Mouse (Mus musculus): ENCODE data around the gene Dgat2.

Gene Dgat2

DNA sequence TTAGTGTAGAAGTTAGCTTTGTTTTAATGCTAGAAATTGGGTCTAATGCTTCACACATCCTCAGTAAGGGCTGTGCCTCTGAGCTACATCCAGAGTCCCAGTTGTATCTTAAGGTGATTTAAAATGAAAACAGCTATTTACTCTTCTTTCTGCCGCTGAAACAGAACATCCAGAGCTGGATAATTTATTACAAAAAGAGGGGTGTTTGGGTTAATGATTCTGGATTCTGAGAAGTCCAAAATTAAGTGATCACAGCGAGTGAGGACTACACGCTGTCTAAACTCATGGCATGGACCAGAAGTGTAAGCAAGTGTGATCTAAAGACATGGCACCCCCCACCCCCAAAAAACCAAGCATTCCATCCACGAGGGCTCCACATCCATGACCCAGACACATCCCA lies 11.4 kb upstream of the Dgat2 start:
- DNase-seq (ENCODE audit: low spot score in 2 of 2), result no peak

DNA sequence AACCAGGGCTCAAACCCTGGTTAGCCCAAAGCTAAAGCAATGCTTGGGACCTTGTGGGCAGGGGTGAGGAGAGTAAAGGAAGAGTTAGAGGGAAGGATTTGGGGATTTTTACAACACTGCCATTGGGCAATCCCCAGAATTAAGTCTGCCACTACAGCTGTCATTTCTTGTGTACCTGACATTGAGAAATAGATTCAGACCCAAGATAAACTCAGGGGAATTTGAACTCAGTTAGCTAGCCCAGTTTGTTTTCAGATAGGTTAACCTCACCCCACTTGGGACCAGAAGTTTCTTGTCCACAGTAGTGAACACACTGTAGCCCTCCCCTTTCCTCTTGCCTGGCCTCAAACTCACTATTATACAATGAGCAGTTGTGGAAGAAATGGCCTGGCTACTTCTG lies 8.9 kb upstream of the Dgat2 start:
- no peak for DNase-seq (ENCODE audit: low spot score in 2 of 2)

DNA sequence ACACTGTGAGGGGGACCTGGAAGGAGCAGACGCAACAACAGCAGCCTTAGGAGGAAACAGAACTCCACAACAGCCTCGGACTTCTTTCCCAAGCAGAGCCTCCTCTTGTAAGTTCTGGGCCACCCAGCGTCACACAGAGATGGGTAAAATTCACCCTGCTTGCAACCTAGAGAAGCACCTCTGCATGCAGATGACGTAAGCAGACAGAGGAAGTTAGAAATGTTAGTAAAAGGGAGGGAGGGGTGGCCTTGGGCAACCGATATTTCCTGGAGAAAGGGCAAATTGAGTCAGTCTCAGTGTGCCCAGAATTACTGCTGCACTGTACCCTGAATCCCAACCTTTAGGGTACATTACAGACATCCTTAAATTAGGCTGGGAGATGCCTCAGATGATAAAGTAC lies 7.4 kb upstream of the Dgat2 start:
- DNase-seq (ENCODE audit: low spot score in 2 of 2), result no peak

DNA sequence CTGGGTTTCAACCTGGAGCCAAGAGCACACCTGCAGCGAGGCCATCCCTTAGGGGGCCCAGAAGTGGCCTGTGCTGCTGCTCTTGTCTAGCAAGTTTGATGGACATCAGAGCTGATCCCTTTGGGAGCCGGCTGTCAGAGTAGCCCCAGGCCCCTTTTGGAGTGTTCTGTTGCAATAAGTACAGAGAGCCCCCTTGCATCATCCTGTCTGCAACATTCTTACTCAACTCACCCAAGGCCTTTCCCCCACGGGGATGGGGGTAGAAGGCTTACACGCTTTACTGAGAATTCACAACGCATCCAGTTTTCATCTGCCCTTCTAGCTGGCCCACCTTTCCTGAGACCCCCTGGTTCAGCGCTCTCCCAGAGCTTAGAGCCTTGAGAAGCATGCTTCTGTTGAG lies 6.1 kb upstream of the Dgat2 start:
- no peak for DNase-seq (ENCODE audit: low spot score in 2 of 2)

DNA sequence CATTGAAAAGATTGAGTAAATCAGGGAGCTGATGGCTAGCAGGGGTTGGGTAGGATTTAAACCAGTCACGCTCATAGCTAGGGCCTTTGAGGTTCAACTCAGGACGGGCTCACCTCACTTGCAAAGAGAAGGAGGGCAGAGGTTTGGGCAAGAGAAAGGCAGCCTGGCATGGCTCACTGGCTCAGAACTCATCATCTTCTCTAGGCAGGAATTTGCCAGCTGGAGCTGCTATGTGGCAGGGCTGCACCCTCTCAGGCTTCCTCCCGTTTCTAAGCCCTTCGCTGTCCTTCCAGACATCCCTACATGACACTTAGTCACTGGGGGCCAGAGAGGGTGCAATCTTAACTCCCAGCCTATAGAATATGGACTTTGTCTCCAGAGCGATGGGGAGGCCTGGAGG lies 4.9 kb upstream of the Dgat2 start:
- no peak for DNase-seq (ENCODE audit: low spot score in 2 of 2)

DNA sequence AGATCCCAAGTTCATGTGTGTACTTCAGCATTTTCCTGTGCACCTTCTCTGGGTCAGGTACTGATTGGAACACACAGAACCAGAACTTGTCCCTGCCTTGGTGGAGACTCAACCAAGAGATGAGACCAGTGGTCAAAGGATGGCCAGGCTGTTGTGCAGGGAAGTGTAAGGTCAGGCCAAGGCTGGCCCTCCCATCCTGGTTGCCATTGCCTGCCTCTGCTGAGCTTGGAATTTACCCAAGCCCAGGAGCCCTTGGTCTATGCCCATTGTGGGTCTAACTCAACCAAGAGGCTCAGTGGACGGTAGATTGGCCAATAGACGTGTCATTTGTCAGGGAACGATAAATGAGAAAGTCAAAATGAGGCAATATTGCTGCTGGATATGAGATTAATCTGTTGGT lies 2.9 kb upstream of the Dgat2 start:
- DNase-seq (ENCODE audit: low spot score in 2 of 2), result no peak

DNA sequence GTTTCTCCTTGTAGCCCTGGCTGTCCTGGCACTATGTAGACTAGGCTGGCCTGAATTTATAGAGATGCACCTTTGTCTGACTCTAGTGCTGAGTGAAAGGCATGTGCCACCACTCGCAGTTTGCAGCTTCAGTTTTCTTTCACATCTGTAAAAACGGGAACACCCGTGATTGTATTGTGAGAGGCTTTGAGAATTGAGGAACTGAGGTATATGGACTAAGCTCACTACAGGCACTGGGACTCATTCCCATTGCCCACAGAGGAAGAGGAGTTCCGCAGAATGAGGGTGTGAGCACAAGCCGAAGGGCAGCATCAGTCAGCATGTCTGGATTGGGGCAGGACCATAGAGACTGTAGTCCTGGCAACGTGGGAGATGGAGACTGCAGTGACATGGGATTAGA lies 1.2 kb upstream of the Dgat2 start:
- no peak for DNase-seq (ENCODE audit: low spot score in 2 of 2)

DNA sequence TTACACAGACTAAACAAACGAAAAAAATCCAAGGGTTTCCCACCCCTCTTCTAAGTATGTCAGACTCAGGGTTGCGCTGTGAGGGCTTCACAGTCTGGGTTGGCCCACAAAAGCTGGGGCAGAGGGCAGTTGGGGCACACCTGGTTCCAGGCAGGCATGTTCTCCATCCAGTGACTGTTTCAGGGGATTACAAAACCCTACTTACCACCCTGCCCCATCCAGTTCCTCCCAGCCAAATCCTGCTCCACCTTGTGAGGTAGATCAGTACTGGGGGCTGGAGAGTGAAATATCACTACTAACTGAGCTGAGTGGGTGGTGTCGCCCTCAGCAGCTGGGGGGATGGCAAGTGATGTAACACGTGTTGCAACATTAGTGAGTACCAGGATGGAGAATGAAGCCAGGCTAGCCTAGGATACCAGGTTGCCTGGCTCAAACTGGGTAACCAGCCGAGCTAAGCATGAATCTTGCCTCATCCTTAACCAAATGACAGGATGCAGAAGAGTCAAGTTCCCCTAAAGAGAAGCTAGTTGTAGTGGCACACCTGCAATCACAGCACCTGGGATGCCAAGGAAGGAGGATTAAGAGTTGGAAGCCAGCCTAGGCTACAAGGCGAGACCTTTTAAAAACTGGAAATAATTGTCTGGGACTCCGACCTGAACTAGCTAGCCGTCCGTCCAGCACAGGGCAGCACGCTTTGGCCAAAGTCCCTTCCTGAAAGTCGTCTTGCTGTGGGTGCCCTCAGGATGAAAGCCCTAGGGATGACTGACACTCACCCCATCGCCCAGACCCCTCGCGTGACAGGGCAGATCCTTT lies 694 bp downstream of the Dgat2 start:
- DNase-seq (ENCODE audit: low spot score in 2 of 2), result no peak

DNA sequence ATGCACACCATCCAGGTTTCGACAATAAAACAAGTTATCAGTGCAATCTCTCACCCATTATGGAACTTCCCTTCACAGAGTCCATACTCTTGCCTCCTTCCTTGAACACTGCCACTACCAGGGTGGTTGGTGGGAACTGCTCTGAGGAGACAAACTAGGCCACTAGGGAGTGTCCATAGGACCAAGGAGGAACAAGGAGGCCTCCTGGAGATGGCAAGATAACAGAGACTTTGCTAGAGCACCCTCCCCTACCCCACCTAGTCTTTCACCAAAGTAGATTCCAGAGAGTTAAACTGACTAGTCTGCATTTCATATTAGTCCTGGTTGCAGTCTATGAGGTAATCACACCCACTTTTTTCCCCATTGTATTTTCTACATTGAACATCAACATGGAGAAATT lies 2.4 kb downstream of the Dgat2 start:
- no peak for DNase-seq (ENCODE audit: low spot score in 2 of 2)

DNA sequence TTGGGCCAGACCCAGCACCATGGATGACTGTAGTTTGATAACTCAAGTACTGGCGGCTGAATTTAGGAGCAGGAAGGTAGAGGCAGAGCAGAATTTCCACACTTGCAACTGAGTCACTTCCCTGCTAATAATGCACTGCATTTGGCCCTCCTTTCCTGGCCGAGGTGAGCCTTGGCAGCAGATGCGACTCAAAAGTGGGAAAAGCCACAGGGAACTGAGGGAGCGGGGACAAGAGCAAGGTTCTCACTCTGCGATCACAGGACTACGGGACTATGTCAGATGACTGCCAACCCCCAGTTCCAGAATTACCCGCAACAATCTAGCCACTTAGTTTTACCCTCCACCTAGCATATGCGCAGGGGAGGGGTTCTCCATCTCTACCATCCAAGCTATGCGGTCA lies 3.2 kb downstream of the Dgat2 start:
- DNase-seq (ENCODE audit: low spot score in 2 of 2), result no peak

DNA sequence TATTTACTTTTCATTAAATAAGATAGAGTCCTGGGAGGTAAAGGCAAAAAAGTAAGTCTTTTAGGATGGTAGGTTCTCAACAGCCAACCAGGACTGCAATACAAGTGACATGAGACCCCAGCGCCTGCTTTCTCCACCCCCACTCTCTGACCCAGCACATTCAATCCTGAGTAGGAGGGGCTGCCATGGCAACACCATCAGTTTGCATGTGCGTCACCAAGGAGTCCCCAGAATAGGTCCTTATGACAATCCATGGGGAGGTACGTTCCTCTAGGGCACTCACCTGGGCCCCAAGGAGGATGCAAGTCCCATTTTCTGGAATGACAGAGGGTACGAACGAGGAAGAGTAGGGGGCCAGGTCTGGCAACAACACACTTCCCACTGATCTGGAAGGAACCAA lies 5.1 kb downstream of the Dgat2 start:
- DNase-seq (ENCODE audit: low spot score in 2 of 2), result no peak

DNA sequence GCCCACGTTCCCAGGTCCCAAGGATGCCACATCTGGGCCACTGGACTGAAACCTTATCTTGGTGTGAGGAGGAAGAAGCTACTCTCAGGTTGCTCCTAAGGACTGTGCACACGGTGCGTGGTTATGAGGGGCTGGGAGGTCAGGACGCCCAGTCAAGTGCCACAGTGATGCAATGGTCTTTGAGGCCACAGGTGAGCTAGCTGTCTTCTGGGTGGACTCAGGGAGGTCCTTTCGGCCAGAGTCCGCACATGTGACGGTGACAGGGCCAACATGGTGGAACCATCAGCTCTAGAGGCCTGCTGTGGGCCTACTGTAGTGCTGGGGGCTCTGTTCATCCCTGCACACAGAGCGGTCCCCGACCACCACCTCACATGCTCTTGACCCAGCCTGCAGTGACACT lies 6.9 kb downstream of the Dgat2 start:
- no peak for DNase-seq (ENCODE audit: low spot score in 2 of 2)

DNA sequence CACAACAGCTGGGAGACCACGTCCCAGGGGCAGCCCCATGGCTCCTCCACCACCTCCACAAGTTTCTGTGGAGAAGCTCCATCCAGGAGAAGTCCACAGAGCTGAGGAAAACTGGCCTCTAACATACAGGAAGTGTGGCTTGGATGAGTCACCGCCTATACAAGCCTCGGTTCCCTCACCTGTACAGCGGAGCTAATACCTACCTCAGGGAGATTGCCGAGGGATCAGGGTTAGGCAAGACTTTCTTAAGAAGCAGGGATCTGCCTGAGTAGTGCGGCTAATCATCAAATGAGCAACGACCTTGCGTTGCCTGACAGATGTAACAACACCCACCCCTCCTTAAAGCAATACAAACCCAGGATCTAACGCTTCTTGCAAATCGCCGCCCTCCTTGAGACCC lies 7.4 kb downstream of the Dgat2 start:
- DNase-seq (ENCODE audit: low spot score in 2 of 2), result no peak

DNA sequence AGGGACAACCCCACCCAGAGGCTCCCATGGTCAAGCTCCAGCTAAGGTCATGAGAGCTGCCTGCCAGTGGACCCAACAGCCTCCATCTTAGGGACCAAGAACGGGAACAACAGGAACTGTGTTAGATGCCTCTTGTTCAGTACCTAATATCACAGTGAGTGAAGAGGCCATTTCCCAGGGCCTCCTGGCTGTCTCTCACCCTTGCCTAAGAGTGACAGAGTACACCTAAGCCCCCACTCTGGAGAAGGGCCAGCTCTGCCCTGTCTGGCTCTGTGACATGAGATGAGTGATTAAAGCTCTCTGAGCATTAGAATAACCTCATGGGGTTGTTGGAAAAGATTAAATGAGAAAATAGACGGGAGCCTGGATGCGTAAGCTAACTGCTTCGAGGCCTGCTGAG lies 8.5 kb downstream of the Dgat2 start:
- DNase-seq (ENCODE audit: low spot score in 2 of 2), result no peak

DNA sequence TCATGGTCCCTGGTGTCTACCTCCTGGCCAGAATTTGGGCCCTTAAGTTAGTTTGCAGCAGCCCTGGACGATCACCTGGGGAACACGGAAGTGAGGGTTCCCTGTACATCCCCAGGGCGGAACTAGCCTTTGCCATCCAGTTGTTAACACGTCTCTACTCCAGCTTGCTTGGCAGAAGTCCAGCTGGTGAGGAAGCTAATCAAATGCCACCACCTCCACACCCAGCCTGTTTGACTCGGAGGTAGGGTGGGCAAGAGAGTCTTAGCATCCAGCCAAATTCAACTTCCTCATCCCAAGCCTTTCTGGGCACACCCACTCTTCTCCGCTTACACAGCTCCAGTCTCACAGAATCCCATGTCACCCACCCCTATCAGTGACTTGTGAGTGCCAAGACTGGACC lies 9.6 kb downstream of the Dgat2 start:
- no peak for DNase-seq (ENCODE audit: low spot score in 2 of 2)

DNA sequence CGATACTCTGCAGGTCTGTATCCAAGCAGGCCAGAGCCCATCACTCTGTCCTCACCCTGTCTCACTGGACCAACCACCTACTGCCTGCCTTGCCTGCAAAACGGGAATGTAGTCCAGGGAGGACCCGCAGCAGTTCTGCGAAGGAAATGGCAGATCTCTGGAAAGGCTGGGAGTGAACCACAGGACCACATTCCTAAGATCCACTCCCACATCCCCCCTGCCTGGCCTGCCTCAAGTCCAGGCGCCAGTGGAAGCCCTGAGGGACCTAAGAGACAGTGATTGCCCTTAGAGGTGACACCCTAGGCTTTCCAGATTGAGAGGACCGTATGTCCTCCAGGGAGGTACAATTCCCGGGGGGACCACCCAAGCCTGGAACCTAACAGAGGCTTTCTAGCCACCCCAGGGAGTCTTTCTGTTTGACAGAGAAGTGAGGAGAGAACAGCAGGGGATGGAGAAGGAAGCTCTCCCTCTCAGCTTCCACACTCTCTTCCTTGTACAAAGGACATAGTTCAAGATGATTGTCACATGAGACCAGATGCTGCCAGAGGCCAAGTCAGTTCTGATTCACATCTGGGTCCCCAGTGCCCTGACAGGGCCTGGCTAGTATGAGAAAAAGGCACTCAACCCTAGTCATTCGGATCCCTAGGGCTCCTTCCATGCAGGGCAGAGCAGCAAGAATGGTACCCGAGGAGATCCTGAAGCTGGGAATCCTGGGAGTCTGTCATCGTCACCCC lies 10.6 kb downstream of the Dgat2 start:
- no peak for DNase-seq (ENCODE audit: low spot score in 2 of 2)

DNA sequence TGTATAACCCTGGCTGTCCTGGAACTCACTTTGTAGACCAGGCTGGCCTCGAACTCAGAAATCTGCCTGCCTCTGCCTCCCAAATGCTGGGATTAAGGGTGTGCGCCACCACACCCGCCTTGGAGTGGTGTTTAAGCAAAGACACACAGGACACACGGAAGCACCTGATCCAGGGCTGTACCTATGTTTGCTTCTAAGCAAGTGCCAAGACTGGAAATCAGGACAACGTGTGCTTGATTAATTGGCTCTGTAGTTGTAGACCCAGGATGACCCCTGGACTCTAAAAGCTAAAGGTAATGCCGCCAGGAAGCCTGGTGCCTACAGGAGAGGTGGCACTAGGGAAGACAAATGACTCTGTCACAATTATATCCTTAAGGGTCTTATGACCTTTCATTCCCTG lies 12.0 kb downstream of the Dgat2 start:
- DNase-seq (ENCODE audit: low spot score in 2 of 2), result no peak

DNA sequence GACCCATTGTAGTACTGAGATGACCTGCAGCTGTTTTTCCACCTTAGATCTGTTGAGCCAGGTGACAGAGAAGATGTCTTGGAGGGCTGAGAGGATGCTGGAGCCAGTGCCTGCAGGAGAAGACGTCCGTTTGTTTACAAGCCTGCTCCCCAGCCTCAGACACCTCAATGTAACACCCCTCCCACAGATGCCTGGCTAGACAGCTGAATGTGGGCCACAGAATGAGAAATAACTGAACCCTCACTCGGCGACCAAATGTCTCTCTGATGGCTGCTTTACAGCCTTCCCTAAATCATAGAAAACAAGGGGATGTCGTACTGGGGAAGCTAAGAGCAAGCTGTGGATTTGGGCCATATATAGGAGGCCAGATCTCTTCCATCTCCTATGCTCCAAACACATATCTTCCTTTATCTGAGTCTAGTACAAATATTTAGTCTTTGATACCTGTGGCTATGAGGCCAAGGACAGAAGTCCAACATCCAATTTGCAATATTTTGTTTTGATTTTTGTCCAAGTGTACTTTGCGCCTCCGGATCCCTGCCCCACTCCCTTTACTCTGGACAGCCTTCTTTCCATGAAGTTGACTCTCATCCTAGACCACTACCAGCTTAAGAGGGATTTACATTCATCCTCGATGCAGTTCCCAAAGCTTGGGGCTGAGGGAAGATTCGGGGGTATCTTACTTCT lies 12.7 kb downstream of the Dgat2 start:
- DNase-seq (ENCODE audit: low spot score in 2 of 2), result no peak

DNA sequence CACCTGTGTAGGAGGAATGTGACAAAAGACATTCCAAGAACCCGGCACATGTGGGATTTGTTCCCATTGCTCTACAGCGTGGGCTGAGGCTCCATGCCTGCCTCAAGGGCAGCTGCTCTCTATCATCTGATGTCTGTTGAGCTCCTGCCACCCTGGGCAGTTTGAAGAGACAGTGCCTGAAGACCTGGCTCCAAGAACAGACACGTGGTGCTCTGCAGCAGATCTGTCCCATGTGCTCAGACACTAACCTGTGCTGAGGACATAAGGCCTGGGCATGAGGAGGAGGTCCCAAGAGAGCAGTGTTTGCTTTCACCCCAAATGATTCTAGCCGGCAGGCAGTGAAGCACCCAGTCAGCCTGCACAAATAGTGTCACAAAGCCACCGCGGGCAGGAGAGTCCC lies 13.8 kb downstream of the Dgat2 start:
- no peak for DNase-seq (ENCODE audit: low spot score in 2 of 2)

DNA sequence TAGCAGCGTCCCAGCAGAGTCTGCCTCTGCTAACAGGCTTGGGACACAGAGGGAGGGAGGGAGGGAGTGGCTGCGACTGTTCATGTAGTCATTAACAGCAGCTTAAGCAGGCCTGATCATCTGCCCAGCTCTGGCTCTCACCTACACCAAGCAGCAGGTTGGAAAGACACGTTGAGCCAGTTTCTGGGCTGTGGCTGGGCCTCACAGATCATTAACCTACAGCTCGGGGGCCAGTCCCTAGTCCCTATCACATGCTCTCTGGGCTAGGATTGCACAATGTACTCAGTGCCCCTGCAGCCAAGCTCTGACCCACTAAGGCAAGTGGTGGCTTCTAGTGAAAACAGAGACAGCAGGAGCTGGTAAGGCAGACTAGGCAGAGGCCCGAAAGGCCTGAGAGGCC lies 14.6 kb downstream of the Dgat2 start:
- DNase-seq (ENCODE audit: low spot score in 2 of 2), result no peak

DNA sequence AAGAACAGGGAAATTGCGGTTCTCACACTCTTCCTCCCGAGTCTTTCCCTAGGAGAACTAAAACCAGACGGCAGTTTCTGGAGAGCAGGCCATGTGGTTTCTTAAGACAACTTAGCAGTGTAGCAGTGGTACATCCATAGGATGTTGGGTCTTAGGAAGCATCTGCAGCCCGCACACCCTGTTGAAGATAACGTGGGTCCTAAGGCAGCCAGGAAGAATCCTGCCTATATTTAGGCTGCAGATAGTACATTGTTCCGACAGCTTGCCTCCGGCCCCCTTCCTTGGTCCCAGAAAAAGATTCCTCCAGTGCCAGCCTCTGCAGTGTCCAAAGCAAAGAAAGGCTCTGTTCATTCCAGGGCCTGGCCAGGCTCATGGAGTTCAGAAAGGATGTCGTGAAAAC lies 16.4 kb downstream of the Dgat2 start:
- no peak for DNase-seq (ENCODE audit: low spot score in 2 of 2)

DNA sequence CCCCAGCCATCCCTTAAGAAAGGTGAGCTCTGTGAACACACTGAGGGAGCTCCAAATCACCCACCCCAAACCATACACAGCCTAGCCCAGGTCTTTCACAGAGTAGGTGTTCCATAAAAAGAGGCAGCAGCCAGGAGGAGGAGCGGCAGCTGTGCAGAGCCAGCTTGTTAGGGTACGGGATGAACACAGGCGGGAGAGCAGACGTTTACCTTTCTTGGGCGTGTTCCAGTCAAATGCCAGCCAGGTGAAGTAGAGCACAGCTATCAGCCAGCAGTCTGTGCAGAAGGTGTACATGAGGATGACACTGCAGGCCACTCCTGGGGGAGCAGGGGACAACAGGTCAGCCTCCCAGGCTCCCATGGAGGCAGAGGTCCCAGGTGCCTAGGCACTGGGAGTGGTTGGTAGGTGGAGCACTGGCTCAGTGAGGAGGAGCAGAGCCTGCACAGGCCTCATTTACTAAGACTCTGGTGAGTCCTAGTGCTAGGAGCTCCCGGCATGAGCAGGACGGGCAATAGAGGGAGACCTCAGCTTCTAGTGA lies 17.6 kb downstream of the Dgat2 start:
- DNase-seq (ENCODE audit: low spot score in 2 of 2), result no peak

DNA sequence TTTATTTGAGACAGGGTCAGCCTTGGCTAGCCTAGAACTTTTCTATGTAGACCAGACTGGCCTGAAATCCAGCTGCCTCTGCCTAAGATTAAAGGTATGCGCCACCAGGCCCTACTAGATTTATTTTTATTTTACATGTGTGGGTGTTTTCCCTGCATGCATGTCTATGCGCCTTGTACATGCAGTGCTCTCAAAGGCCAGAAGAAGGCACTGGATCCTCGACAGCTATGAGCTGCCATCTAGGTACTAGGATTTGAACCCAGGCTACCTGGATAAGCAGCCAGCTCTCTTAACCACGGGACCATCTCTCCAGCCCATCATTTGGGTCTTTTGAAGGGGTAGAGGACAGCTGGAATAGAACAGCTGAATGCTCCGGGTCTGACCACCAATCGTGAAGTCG lies 20.1 kb downstream of the Dgat2 start:
- no peak for DNase-seq (ENCODE audit: low spot score in 2 of 2)
